Mouse (Mus musculus) neural tube, embryonic 14.5 days (tissue): Measurements from ENCODE around the gene D7Ertd443e. TPM values are rescaled to one million over a fixed set of nuclear protein-coding genes. Genes with fewer than 3 reads are reported as not detected.

Experiments
- ATAC-seq: fragments of 200-750 bp; cut with Nextera tagmentation; 2 replicates; pipeline ENCODE4 v1.8.0; 2017; ENCODE audit warnings: low read depth, mild to moderate bottlenecking, moderate TSS enrichment, moderate library complexity
- H3K27ac ChIP-seq: fragments of 300-500 bp; sonication (generic); 2 replicates; pipeline ENCODE4 v1.5.1; 2014; ENCODE audit warnings: low read depth, mild to moderate bottlenecking, control low read depth, low read length, moderate library complexity, mixed read lengths
- H3K27me3 ChIP-seq: fragments of 300-500 bp; sonication (generic); 2 replicates; pipeline ENCODE4 v1.6.1; 2014; ENCODE audit warnings: low read length; ENCODE audit not compliant: control insufficient read depth, insufficient read depth
- H3K36me3 ChIP-seq: fragments of 300-500 bp; sonication (generic); 2 replicates; pipeline ENCODE4 v1.6.1; 2014; ENCODE audit warnings: low read length, mixed read lengths; ENCODE audit not compliant: control insufficient read depth, insufficient read depth
- H3K4me1 ChIP-seq: fragments of 300-500 bp; sonication (generic); 2 replicates; pipeline ENCODE4 v1.6.1; 2014; ENCODE audit warnings: low read length; ENCODE audit not compliant: control insufficient read depth, insufficient read depth
- H3K4me2 ChIP-seq: fragments of 300-500 bp; sonication (generic); 2 replicates; pipeline ENCODE4 v1.6.1; 2014; ENCODE audit warnings: mild to moderate bottlenecking, low read depth, low read length, control low read depth
- H3K4me3 ChIP-seq: fragments of 300-500 bp; sonication (generic); 2 replicates; pipeline ENCODE4 v1.5.1; 2014; ENCODE audit warnings: low read depth, low read length, control low read depth, mixed read lengths
- H3K9ac ChIP-seq: fragments of 300-500 bp; sonication (generic); replicated peaks from 2 replicates; pipeline ENCODE4 v1.6.1; 2014; ENCODE audit warnings: low read depth, mild to moderate bottlenecking, control low read depth, low read length, mixed read lengths
- H3K9me3 ChIP-seq: fragments of 300-500 bp; sonication (generic); 2 replicates; pipeline ENCODE4 v1.6.1; 2016; ENCODE audit warnings: low read length; ENCODE audit not compliant: control insufficient read depth
- WGBS: fragments of 180-500 bp; shearing (Covaris S2); extraction: QIAGEN DNeasy Blood & Tissue Kit; methylation state at CpG from one replicate; pipeline ENCODE4 v1.1.7; 2014; 5-methylcytosine and 5-hydroxymethylcytosine counted together
- polyA plus RNA-seq: library from polyadenylated mRNA; unstranded; fragments of >200 nt; fragmentation: Nextera tagmentation; extraction: Ambion mirVana; gene quantifications from 2 replicates; pipeline ENCODE4 v1.2.1, GENCODE M21; 2014

Gene D7Ertd443e
- 0.40 and 0.47 TPM in 2 replicates for polyA plus RNA-seq

DNA sequence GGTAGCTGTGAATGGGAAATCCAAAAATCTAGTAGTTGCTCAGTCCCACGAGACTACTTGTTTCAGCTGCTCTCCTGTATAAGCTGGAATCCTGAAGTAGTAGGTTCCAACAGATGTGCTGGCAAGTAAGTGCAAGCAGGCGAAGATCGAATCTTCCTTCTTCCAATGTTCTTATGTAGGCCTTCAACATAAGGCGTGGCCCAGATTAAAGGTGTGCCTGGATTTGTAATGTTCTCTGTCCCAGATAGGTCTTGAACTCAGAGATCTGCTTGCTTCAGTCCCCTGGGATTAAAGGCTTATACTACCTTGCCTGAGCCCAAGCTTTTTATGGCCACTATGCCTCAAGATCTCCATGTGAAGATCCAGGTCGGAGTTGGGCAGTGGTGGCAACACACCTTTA, at the start of gene D7Ertd443e:
D7Ertd443e (minus strand) TSS at position 101 of the 400 bp plus-strand sequence.
- no peak for ATAC-seq
- Histone ChIP-seq H3K4me3 (no peak within 1 kb of the TSS), H3K9ac (no peak within 1 kb of the TSS), H3K4me1 (peaks cover 2% of the 10 kb centered on the region), H3K9me3 (no peaks in the 10 kb centered on the region), H3K4me2 (no peak within 1 kb of the TSS), H3K27me3 (no peaks in the 10 kb centered on the region), H3K36me3 (no peaks in the 10 kb centered on the region), H3K27ac (no peak within 1 kb of the TSS)
- WGBS = 95% methylated on average over 5 of the region's 5 CpGs

DNA sequence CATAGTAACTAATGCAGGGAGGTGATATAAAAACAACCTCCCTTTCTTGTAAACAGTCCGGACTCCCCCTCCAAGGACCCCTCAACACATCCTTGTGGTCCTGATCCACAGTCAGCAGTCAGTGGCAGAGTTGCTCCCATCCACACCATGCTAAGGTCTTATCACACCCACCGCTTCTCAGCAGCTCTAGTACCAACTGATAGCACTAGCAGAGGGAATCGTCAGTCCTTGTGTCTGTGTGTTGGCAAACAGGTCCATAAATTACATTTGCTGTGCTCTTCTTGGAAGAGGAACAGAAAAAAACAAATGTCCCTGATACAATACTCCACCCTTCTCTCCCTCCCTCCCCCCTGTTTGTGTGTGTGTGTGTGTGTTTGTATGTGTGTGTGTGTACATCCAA, 46.2 kb upstream of the D7Ertd443e start:
- no peak overlapping the region for H3K9ac ChIP-seq
- H3K36me3 ChIP-seq = no peaks in the 10 kb centered on the region
- no peaks in the 10 kb centered on the region for H3K4me1 ChIP-seq
- H3K9me3 ChIP-seq = no peaks in the 10 kb centered on the region
- no peak overlapping the region for H3K27ac ChIP-seq
- H3K4me3 ChIP-seq = no peak overlapping the region
- ATAC-seq = no peak
- WGBS = 93% methylated on average over 3 of the region's 3 CpGs
- no peaks in the 10 kb centered on the region for H3K27me3 ChIP-seq
- no peak overlapping the region for H3K4me2 ChIP-seq

DNA sequence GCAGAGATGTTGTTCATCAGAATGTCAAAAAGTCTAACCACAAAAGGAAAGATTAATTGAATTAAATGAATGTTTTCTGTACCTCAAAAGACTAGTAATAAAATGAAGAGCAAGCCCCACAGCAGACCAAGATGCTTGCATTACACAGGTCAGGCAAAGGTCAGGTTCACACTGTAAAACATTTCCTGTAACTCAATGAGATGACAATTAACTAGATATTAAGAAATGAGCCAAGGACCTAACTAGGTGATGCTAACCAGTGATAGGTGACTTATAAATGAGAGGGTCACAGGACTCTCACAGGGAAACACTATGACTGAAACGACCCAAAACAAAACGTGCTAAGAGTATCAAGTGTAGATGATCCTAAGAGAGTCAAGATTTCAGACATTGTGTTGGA, 43.2 kb upstream of the D7Ertd443e start:
- ATAC-seq = no peak
- Histone ChIP-seq H3K9me3 (no peaks in the 10 kb centered on the region), H3K27me3 (no peaks in the 10 kb centered on the region), H3K9ac (no peak overlapping the region), H3K4me1 (no peaks in the 10 kb centered on the region), H3K27ac (no peak overlapping the region), H3K4me2 (no peak overlapping the region), H3K36me3 (no peaks in the 10 kb centered on the region), H3K4me3 (no peak overlapping the region)
- 95% methylated on average over 2 of the region's 2 CpGs for WGBS

DNA sequence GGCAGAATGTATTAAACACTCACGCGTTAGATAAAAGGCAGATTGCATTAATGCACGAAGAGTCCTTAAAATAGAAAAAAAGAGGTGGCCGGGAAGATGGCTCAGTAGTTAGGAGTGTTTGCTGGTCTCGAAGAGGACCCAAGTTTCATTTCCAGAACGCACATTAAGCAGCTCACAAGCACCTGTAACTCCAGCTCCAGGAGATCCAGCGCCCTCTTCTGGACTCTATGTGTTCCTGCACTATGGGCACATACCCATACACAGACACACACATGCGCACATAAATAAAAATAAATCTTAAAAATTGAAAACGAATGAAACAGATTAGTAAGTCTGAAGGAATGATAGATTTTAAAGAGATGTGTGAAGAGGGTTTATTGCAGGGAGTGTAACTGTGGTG, 29.6 kb upstream of the D7Ertd443e start:
- 97% methylated on average over 9 of the region's 9 CpGs for WGBS
- no peak overlapping the region for H3K9ac ChIP-seq

DNA sequence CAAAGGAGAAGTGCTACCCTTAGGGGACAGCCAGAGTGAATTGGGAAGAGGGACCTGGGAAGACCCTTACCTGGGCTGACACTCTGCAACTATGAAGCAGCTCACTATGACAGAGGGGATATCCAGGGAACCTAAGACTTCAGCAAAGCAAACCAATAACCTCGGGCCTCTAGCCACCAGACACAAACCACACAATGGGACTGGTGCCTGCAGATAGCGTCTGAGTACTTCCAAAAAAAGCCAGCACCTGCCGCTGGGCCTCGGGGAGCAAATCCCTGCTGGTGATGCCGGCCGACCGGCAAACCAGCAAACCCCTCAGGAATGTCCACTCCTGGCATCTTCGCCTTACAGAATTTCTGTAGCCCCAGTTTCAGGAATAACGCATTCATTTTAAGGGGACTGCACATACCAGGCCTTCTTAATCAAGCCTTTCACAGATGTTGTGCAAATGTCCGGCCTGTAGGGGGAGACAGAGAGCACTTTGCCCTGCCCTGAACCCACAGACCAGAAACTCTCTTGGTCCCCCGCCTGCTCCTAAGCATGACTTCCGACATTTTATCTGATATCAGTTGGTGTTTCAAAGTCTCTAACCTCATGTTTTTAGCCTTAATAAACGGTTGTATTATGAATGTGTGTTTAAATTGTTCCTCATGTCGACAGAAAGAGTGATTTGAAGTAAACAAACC, 28.7 kb upstream of the D7Ertd443e start:
- WGBS = 48% methylated on average over 14 of the region's 14 CpGs
- H3K9me3 ChIP-seq = no peaks in the 10 kb centered on the region
- ATAC-seq = no peak
- H3K4me3 ChIP-seq = no peak overlapping the region
- no peak overlapping the region for H3K9ac ChIP-seq
- no peak overlapping the region for H3K4me2 ChIP-seq
- no peaks in the 10 kb centered on the region for H3K36me3 ChIP-seq
- H3K27me3 ChIP-seq = no peaks in the 10 kb centered on the region
- H3K4me1 ChIP-seq = peaks cover 2% of the 10 kb centered on the region; the same call in 1 of the 2 replicates
- H3K27ac ChIP-seq = no peak overlapping the region

More for the DNA sequence above, 29.6 kb upstream of the D7Ertd443e start:
- Histone ChIP-seq H3K9me3 (no peaks in the 10 kb centered on the region), H3K4me3 (no peak overlapping the region), H3K27me3 (no peaks in the 10 kb centered on the region), H3K4me1 (peaks cover 2% of the 10 kb centered on the region; the same call in 1 of the 2 replicates), H3K36me3 (no peaks in the 10 kb centered on the region), H3K27ac (no peak overlapping the region), H3K4me2 (no peak overlapping the region)
- no peak for ATAC-seq

DNA sequence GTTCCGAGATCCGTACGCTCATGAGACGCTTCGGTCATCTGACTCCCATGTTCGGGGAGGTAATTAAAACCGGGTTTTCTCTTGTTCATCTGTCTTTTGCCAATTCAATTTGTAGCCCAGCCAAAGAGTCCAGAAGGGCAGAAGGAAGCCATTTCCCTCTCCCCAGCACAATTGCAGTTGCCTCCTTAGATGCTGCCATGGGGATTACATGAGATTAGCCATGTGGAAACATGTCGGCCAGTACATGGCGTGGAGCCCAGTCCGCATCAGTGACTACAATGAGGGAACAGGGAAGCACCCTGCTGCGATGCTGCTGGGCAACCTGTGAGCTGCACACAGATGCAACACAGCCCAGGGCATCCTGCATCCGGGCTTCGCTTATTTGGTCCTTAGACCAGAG, 23.2 kb upstream of the D7Ertd443e start:
- 83% methylated on average over 13 of the region's 13 CpGs for WGBS
- ATAC-seq = no peak

DNA sequence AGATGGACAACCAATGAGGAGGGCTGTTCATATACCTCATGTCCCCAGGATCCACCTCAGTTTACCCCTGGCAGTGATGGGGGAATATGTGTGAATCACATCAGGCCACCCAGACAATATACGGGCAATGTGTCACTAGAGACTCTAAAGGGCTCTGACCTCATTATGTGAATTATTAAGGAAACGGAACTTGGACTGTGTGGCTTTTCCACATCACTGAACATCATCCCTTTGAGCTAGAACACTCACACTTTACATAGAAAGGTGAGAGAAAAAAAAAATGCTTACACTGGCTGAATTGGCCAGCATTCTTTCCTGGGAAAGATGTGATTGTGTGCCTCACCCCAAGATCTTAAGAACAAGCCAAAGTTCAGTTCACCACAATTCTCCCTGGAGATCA, 15.3 kb upstream of the D7Ertd443e start:
- Histone ChIP-seq H3K4me2 (no peak overlapping the region), H3K9me3 (no peaks in the 10 kb centered on the region), H3K4me3 (no peak overlapping the region), H3K27me3 (no peaks in the 10 kb centered on the region), H3K4me1 (no peaks in the 10 kb centered on the region), H3K27ac (no peak overlapping the region), H3K9ac (no peak overlapping the region), H3K36me3 (no peaks in the 10 kb centered on the region)
- 80% methylated on average over 2 of the region's 2 CpGs for WGBS
- no peak for ATAC-seq

More for the DNA sequence above, 23.2 kb upstream of the D7Ertd443e start:
- H3K4me3 ChIP-seq = no peak overlapping the region
- peaks cover 2% of the 10 kb centered on the region; the same call in 1 of the 2 replicates for H3K4me1 ChIP-seq
- no peaks in the 10 kb centered on the region for H3K36me3 ChIP-seq
- H3K9ac ChIP-seq = no peak overlapping the region
- H3K9me3 ChIP-seq = no peaks in the 10 kb centered on the region
- no peak overlapping the region for H3K27ac ChIP-seq
- no peak overlapping the region for H3K4me2 ChIP-seq
- H3K27me3 ChIP-seq = no peaks in the 10 kb centered on the region

DNA sequence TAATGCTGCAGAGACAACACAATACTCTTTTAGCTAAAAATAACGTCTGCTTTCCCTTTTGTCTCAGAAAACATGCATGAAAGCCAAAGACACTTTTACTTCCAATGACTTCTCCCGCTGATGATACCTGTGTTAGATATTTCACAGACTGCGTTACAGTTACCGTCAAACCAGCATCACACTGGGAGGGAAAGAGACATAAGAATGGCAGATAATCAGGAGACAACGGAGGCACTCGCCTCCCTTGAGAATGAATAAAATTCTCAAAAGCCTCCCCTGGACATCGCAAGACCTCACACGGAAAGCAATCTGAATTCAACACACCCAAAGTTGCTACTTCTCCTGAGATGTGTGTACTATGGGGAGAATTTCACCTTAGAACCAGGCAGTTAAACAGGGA, 11.3 kb upstream of the D7Ertd443e start:
- H3K4me3 ChIP-seq = no peak overlapping the region
- 75% methylated on average over 8 of the region's 8 CpGs for WGBS
- H3K36me3 ChIP-seq = no peaks in the 10 kb centered on the region
- no peaks in the 10 kb centered on the region for H3K4me1 ChIP-seq
- H3K27ac ChIP-seq = no peak overlapping the region
- no peak overlapping the region for H3K4me2 ChIP-seq
- H3K27me3 ChIP-seq = no peaks in the 10 kb centered on the region
- no peak for ATAC-seq
- no peaks in the 10 kb centered on the region for H3K9me3 ChIP-seq
- H3K9ac ChIP-seq = no peak overlapping the region

DNA sequence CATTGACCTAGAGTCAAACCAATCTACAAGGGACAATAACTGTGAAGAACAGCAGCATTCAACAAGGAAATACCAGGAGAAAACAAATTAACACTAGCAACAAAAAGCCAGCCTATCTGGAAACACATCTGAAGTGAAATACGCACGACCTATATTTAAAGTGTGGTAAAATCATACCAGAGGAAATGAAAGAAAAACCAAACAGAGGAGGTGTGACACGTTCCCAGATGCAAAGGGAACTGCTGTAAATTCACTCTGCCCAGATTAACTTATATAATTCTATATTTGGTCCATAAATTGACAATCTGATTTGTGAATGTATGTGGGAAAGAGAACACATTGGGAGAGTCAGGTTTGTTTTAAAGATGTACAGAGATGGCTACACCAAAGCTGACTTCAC, 2.7 kb downstream of the D7Ertd443e start:
- no peaks in the 10 kb centered on the region for H3K27me3 ChIP-seq
- no peaks in the 10 kb centered on the region for H3K36me3 ChIP-seq
- no peak overlapping the region for H3K4me2 ChIP-seq
- no peaks in the 10 kb centered on the region for H3K9me3 ChIP-seq
- ATAC-seq = no peak
- 78% methylated on average over 3 of the region's 3 CpGs for WGBS
- H3K4me1 ChIP-seq = peaks cover 2% of the 10 kb centered on the region
- H3K4me3 ChIP-seq = no peak overlapping the region
- no peak overlapping the region for H3K27ac ChIP-seq
- H3K9ac ChIP-seq = no peak overlapping the region
